Mouse (Mus musculus) ES-Bruce4 (cell line): ENCODE data around the gene Vrtn.

Source experiments
- CTCF ChIP-seq: IDR thresholded peaks from one replicate; pipeline ENCODE4 v1.8.1; 2011; ENCODE audit warnings: low read depth, low read length
- EP300 ChIP-seq: IDR thresholded peaks from 2 replicates; pipeline ENCODE4 v1.6.1; 2011; ENCODE audit warnings: low read depth, low read length; ENCODE audit not compliant: insufficient read depth

DNA sequence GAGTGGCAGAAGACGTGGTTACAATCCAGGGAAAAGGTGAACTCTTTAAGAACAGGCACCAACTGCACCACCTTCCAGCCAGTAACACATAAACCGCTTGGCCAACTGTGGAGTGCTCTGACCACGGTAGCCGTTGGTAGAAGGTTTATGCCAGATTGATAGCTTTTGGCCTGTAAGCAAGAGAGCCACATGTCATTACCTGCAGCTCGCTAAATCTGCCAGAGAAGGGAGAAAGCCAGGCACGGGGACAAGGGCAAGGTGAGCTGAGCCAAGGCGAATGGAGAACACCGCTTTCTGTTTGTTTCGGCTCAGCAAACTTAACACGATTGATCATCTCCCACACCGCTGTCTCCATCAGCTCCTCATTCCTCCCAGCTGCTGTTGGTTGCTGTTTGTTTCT lies 48.2 kb downstream of the Vrtn start:
- TF ChIP-seq EP300 (no peak), CTCF (no peak)
